Mouse (Mus musculus): Measurements from ENCODE around the gene Alk.

GRCm38 (mm10) chr17:72293267-72293580, 311.2 kb downstream of the Alk start:
- TF ChIP-seq CTCF (IDR thresholded peaks at IDR 0.05; ENCODE audit: low read depth, low read length) (no peak), POLR2AphosphoS5 (IDR thresholded peaks at IDR 0.05; ENCODE audit: insufficient replicate concordance, low read depth, low read length) (no peak), TAL1 (conservative IDR thresholded peaks at IDR 0.05; ENCODE audit: low read depth, low read length) (no peak), GATA1 (IDR thresholded peaks at IDR 0.05; ENCODE audit: borderline replicate concordance, low read length) (no peak)

All from G1E (cell line).